Mouse (Mus musculus): ENCODE data around the gene Ssh2. TPM values are rescaled to one million over a fixed set of nuclear protein-coding genes. Genes with fewer than 3 reads are reported as not detected.
A peak's percentile ranks its signal among the peaks of the same experiment; 100 is the strongest.

The Ssh2 gene
- polyA plus RNA-seq, 1 experiment = 14.9 TPM

- H3K4me3 ChIP-seq (ENCODE audit: insufficient read depth, low read length) = no peak overlapping the region; the same call in 1 of the 2 replicates
- TF ChIP-seq CTCF (IDR thresholded peaks at IDR 0.05; ENCODE audit: extremely low read depth, insufficient read depth, low read length) (no peak), POLR2A (IDR thresholded peaks at IDR 0.05; ENCODE audit: extremely low read depth, insufficient read depth, low read length) (no peak)
- no peak overlapping the region for H3K27ac ChIP-seq (ENCODE audit: insufficient read depth, low read length)
- peaks cover 10% of the 10 kb centered on the region for H3K4me1 ChIP-seq (ENCODE audit: control insufficient read depth, insufficient read depth, low read length)
These were observed 279.4 kb downstream of the Ssh2 start for GRCm38 (mm10) chr11:77495507-77495906.

- Histone ChIP-seq H3K27ac (ENCODE audit: insufficient read depth, low read length) (peak overlapping the region; percentile 95), H3K4me3 (ENCODE audit: insufficient read depth, low read length) (no peak overlapping the region), H3K4me1 (ENCODE audit: control insufficient read depth, insufficient read depth, low read length) (peaks cover 9% of the 10 kb centered on the region)
- peak; percentile 29; the same call in 1 of the 2 replicates for TF ChIP-seq CTCF (IDR thresholded peaks at IDR 0.05; ENCODE audit: extremely low read depth, insufficient read depth, low read length)
- no peak for TF ChIP-seq POLR2A (IDR thresholded peaks at IDR 0.05; ENCODE audit: extremely low read depth, insufficient read depth, low read length)
These were observed 281.3 kb downstream of the Ssh2 start for GRCm38 (mm10) chr11:77497341-77497756.

GRCm38 (mm10) chr11:77497851-77498250 is 281.8 kb downstream of the Ssh2 start:
- Histone ChIP-seq H3K4me1 (ENCODE audit: control insufficient read depth, insufficient read depth, low read length) (peaks cover 9% of the 10 kb centered on the region), H3K27ac (ENCODE audit: insufficient read depth, low read length) (peak overlapping the region; percentile 85), H3K4me3 (ENCODE audit: insufficient read depth, low read length) (no peak overlapping the region)
- TF ChIP-seq POLR2A (IDR thresholded peaks at IDR 0.05; ENCODE audit: extremely low read depth, insufficient read depth, low read length) (no peak), CTCF (IDR thresholded peaks at IDR 0.05; ENCODE audit: extremely low read depth, insufficient read depth, low read length) (no peak)

GRCm38 (mm10) chr11:77498261-77499139 is 282.4 kb downstream of the Ssh2 start:
- peak overlapping the region; percentile 85 for H3K27ac ChIP-seq (ENCODE audit: insufficient read depth, low read length)
- peaks cover 9% of the 10 kb centered on the region for H3K4me1 ChIP-seq (ENCODE audit: control insufficient read depth, insufficient read depth, low read length)
- TF ChIP-seq CTCF (IDR thresholded peaks at IDR 0.05; ENCODE audit: extremely low read depth, insufficient read depth, low read length) = no peak
- TF ChIP-seq POLR2A (IDR thresholded peaks at IDR 0.05; ENCODE audit: extremely low read depth, insufficient read depth, low read length) = no peak
- H3K4me3 ChIP-seq (ENCODE audit: insufficient read depth, low read length) = no peak overlapping the region

GRCm38 (mm10) chr11:77499354-77499753 is 283.3 kb downstream of the Ssh2 start:
- H3K27ac ChIP-seq (ENCODE audit: insufficient read depth, low read length) = no peak overlapping the region; the same call in 1 of the 2 replicates
- H3K4me3 ChIP-seq (ENCODE audit: insufficient read depth, low read length) = no peak overlapping the region
- TF ChIP-seq CTCF (IDR thresholded peaks at IDR 0.05; ENCODE audit: extremely low read depth, insufficient read depth, low read length) (no peak), POLR2A (IDR thresholded peaks at IDR 0.05; ENCODE audit: extremely low read depth, insufficient read depth, low read length) (no peak)
- H3K4me1 ChIP-seq (ENCODE audit: control insufficient read depth, insufficient read depth, low read length) = peaks cover 9% of the 10 kb centered on the region

- peaks cover 6% of the 10 kb centered on the region for H3K4me1 ChIP-seq (ENCODE audit: control insufficient read depth, insufficient read depth, low read length)
- H3K4me3 ChIP-seq (ENCODE audit: insufficient read depth, low read length) = no peak overlapping the region
- H3K27ac ChIP-seq (ENCODE audit: insufficient read depth, low read length) = peak overlapping the region; percentile 20; the same call in 1 of the 2 replicates
- TF ChIP-seq CTCF (IDR thresholded peaks at IDR 0.05; ENCODE audit: extremely low read depth, insufficient read depth, low read length) (no peak), POLR2A (IDR thresholded peaks at IDR 0.05; ENCODE audit: extremely low read depth, insufficient read depth, low read length) (no peak)
These were observed 284.6 kb downstream of the Ssh2 start for GRCm38 (mm10) chr11:77500361-77501325.

- peaks cover 6% of the 10 kb centered on the region for H3K4me1 ChIP-seq (ENCODE audit: control insufficient read depth, insufficient read depth, low read length)
- H3K27ac ChIP-seq (ENCODE audit: insufficient read depth, low read length) = no peak overlapping the region
- H3K4me3 ChIP-seq (ENCODE audit: insufficient read depth, low read length) = no peak overlapping the region
- TF ChIP-seq POLR2A (IDR thresholded peaks at IDR 0.05; ENCODE audit: extremely low read depth, insufficient read depth, low read length) = no peak
- peak; percentile 83 for TF ChIP-seq CTCF (IDR thresholded peaks at IDR 0.05; ENCODE audit: extremely low read depth, insufficient read depth, low read length)
These were observed 285.3 kb downstream of the Ssh2 start for GRCm38 (mm10) chr11:77501392-77501791.

- Histone ChIP-seq H3K4me1 (ENCODE audit: control insufficient read depth, insufficient read depth, low read length) (peaks cover 6% of the 10 kb centered on the region), H3K4me3 (ENCODE audit: insufficient read depth, low read length) (no peak overlapping the region), H3K27ac (ENCODE audit: insufficient read depth, low read length) (no peak overlapping the region)
- TF ChIP-seq CTCF (IDR thresholded peaks at IDR 0.05; ENCODE audit: extremely low read depth, insufficient read depth, low read length) = no peak
- no peak for TF ChIP-seq POLR2A (IDR thresholded peaks at IDR 0.05; ENCODE audit: extremely low read depth, insufficient read depth, low read length)
These were observed 285.9 kb downstream of the Ssh2 start for GRCm38 (mm10) chr11:77501971-77502370.

GRCm38 (mm10) chr11:77502481-77502880 is 286.4 kb downstream of the Ssh2 start:
- Histone ChIP-seq H3K4me1 (ENCODE audit: control insufficient read depth, insufficient read depth, low read length) (peaks cover 4% of the 10 kb centered on the region), H3K27ac (ENCODE audit: insufficient read depth, low read length) (no peak overlapping the region), H3K4me3 (ENCODE audit: insufficient read depth, low read length) (no peak overlapping the region)
- TF ChIP-seq CTCF (IDR thresholded peaks at IDR 0.05; ENCODE audit: extremely low read depth, insufficient read depth, low read length) = no peak
- no peak for TF ChIP-seq POLR2A (IDR thresholded peaks at IDR 0.05; ENCODE audit: extremely low read depth, insufficient read depth, low read length)
